Mouse (Mus musculus): ENCODE results near the gene Tmem145. TPM values are rescaled to one million over a fixed set of nuclear protein-coding genes. Genes with fewer than 3 reads are reported as not detected.
"Not testable (repeated sequence)": the region's sequence is repeated elsewhere in the genome, so short reads cannot be mapped to it uniquely, and the experiment has no call there.

Gene Tmem145
- 2.0 and 2.5 TPM in 2 replicates for polyA plus RNA-seq (2011; ENCODE audit: insufficient read depth, insufficient read length, low read depth, missing spikeins)

DNA sequence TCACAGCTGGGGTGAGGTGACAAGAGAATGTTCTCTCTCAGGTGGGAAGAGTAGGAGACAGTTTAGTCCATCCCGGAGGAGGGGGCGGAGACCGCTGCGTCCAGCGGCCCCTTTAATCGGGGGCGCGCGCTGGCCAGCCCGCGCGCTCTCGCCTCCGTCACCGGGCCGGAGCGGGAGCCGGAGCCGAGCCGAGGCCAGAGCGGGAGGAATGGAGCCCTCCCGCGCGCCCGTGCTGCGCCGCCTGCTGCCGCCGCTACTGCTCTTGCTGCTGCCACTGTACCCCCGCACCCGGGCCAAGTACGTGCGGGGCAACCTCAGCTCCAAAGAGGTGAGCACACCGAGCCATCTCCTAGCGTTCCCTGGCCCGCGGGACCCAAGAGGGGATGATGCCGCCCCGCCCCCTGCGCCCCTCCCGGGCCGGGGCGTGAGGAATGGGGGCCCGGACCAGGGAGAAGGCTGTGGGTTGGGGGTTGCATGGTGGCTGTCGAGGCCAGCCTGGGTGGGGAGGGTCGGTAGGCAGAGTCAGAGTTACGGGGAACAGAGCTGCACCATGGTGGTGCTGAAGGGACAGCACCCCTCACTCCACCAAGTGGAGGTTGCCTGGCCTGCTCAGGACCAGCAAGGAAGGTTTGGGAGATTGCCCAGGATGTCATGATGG is at the start of gene Tmem145:
Gene Tmem145, plus strand, starts transcription at position 151 of the 658 bp plus-strand sequence.
- Histone ChIP-seq H3K9ac (ENCODE audit: low read depth, poor library complexity, severe bottlenecking) (peak within 1 kb of the TSS; percentile 23; the same call in 1 of the 2 replicates), H3K4me3 (ENCODE audit: low read depth, low read length) (peak within 1 kb of the TSS; percentile 71), H3K36me3 (ENCODE audit: control insufficient read depth, insufficient read depth, low read length, poor library complexity, severe bottlenecking) (no peaks in the 10 kb centered on the region), H3K27me3 (ENCODE audit: control insufficient read depth, insufficient read depth, low read length, poor library complexity, severe bottlenecking) (no peaks in the 10 kb centered on the region), H3K27ac (ENCODE audit: insufficient read depth, low read length) (no peak within 1 kb of the TSS), H3K4me1 (ENCODE audit: control insufficient read depth, insufficient read depth, low read length) (peaks cover 1% of the 10 kb centered on the region), H3K9me3 (replicated peaks; ENCODE audit: control insufficient read depth, insufficient read depth, low read length, poor library complexity, severe bottlenecking) (no peaks in the 10 kb centered on the region)
- peak; percentile 24; the same call in 1 of the 2 replicates for TF ChIP-seq EP300 (IDR thresholded peaks at IDR 0.05; ENCODE audit: insufficient read depth, low read depth, low read length)
- TF ChIP-seq POLR2A (IDR thresholded peaks at IDR 0.05; ENCODE audit: insufficient read depth, low read length), result no peak
- TF ChIP-seq CTCF (IDR thresholded peaks at IDR 0.05; ENCODE audit: low read depth, low read length), result no peak

DNA sequence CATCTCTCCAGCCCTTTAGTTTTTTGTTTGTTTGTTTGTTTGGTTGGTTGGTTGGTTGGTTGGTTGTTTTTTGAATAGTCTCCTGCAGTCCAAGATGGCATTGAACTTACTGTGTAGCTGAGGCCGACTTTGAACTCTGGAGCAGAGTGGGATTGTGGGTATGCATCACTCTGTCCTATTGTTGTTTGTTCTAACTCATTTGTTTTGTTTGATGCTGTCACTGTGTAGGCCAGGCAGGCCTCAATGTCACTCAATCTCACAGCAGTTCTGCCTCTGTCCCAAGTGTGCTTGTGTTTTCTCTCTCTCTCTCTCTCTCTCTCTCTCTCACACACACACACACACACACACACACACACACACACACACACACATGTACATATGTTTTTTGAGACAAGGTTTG is 44.0 kb upstream of the Tmem145 start:
- no peak for TF ChIP-seq POLR2A (IDR thresholded peaks at IDR 0.05; ENCODE audit: insufficient read depth, low read length)
- no peaks in the 10 kb centered on the region for H3K9me3 ChIP-seq (replicated peaks; ENCODE audit: control insufficient read depth, insufficient read depth, low read length, poor library complexity, severe bottlenecking)
- peak overlapping the region; percentile 79 for H3K27ac ChIP-seq (ENCODE audit: insufficient read depth, low read length)

DNA sequence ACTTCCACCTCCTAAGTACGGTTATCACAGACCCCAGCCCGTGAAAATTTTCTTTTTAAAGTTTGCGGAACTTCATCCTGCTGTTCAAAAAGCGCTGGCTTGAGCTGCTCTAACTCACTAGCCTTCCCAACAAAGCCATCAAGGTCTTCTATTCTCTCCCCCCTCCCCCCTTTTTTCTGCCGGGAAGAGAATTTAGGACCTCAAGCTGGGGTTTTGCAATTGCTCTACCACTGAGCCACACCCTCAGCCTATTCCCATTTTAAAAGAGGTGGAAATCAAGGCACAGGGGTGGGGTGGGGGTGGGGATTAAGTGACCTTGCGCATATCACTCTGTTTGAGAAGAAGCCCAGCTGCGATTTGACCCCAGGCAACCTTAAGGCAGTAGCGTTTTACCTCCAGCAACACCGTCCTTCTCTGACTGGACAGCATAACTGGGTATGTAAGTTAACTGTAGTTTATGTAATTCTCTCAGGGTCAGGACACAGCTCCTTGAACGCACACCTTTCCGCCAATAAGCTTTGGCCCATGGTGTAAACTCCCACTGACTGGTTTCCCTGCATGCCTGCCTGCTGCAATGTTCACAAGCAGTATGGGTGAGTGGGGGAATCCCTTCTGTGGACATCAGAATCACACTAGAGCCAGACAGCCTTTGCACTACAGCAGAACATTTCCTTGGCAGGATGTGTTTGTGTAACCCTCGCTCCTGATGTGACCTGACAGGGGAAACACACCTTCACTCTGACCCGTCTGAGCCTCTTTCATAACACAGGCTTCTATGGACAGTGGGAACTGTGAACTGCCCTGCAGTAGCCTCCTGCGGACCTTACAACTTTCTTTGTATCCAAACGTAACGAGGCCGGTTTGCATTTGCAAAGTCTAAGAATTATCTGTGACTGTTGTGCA is 41.7 kb upstream of the Tmem145 start:
- Histone ChIP-seq H3K4me1 (ENCODE audit: control insufficient read depth, insufficient read depth, low read length) (peaks cover 5% of the 10 kb centered on the region), H3K36me3 (ENCODE audit: control insufficient read depth, insufficient read depth, low read length, poor library complexity, severe bottlenecking) (no peaks in the 10 kb centered on the region), H3K27ac (ENCODE audit: insufficient read depth, low read length) (peak overlapping the region; percentile 96), H3K4me3 (ENCODE audit: low read depth, low read length) (peak overlapping the region; percentile 56), H3K9ac (ENCODE audit: low read depth, poor library complexity, severe bottlenecking) (peak overlapping the region; percentile 46), H3K27me3 (ENCODE audit: control insufficient read depth, insufficient read depth, low read length, poor library complexity, severe bottlenecking) (no peaks in the 10 kb centered on the region), H3K9me3 (replicated peaks; ENCODE audit: control insufficient read depth, insufficient read depth, low read length, poor library complexity, severe bottlenecking) (no peaks in the 10 kb centered on the region)
- TF ChIP-seq EP300 (IDR thresholded peaks at IDR 0.05; ENCODE audit: insufficient read depth, low read depth, low read length) (peak; percentile 96), CTCF (IDR thresholded peaks at IDR 0.05; ENCODE audit: low read depth, low read length) (no peak)

More for the DNA sequence above, 44.0 kb upstream of the Tmem145 start:
- no peak overlapping the region for H3K4me3 ChIP-seq (ENCODE audit: low read depth, low read length)
- H3K27me3 ChIP-seq (ENCODE audit: control insufficient read depth, insufficient read depth, low read length, poor library complexity, severe bottlenecking), result no peaks in the 10 kb centered on the region
- H3K9ac ChIP-seq (ENCODE audit: low read depth, poor library complexity, severe bottlenecking), result no peak overlapping the region
- H3K4me1 ChIP-seq (ENCODE audit: control insufficient read depth, insufficient read depth, low read length), result peaks cover 5% of the 10 kb centered on the region
- H3K36me3 ChIP-seq (ENCODE audit: control insufficient read depth, insufficient read depth, low read length, poor library complexity, severe bottlenecking), result no peaks in the 10 kb centered on the region

DNA sequence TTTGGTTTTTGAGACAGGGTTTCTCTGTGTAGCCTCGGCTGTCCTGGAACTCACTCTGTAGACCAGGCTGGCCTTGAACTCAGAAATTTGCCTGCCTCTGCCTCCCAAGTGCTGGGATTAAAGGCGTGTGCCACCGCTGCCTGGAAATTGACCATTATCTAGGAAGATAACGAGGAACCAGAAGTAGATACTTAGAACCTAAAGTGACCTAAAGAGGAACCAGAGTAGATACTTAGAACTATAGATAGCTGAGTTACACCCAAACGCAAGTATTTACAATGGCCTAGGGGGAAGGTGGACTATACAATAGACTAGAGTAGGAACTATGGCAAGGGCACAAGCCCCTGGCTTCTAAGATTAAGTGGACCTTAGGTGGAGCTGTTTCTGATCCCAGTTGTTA is 40.2 kb upstream of the Tmem145 start:
- H3K27ac ChIP-seq (ENCODE audit: insufficient read depth, low read length); H3K4me3 ChIP-seq (ENCODE audit: low read depth, low read length); H3K9me3 ChIP-seq (replicated peaks; ENCODE audit: control insufficient read depth, insufficient read depth, low read length, poor library complexity, severe bottlenecking); H3K36me3 ChIP-seq (ENCODE audit: control insufficient read depth, insufficient read depth, low read length, poor library complexity, severe bottlenecking); H3K9ac ChIP-seq (ENCODE audit: low read depth, poor library complexity, severe bottlenecking); H3K4me1 ChIP-seq (ENCODE audit: control insufficient read depth, insufficient read depth, low read length); H3K27me3 ChIP-seq (ENCODE audit: control insufficient read depth, insufficient read depth, low read length, poor library complexity, severe bottlenecking): not testable (repeated sequence)

DNA sequence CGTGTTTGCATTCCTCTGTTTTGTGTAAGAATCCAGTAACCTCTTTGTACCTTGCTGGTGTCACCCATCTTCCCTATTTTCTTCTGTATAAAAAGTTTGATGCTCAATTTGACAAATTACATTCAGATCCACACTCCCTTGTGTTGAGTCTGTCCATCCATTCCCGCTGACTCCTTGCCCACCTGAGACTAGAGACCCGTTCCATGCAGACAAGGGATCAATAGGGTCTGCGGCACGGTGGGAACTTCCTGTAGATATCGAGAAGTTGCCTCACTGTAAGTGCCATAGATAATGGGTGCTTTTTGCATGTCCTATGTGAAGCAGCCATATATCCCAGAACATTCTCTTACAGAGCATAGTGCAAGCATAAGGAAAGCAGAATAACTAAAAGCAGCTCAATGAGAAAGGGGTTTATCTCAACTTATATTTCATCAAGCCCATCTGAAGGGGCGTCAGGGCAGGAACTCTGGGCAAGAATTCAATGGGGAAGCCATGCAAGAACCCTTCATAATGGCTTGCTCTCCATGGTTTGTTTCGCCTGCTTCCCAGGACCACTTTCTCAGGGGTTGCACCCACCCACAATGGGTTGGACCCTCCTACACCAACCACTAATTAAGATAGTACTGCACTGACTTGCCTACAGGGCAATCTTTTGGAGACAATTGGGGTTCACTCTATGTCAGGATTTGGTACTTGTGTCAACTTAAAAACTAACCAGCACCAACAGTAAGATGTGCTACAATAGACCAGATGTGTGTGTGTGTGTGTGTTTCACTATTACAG is 39.5 kb upstream of the Tmem145 start:
- H3K4me3 ChIP-seq (ENCODE audit: low read depth, low read length), result no peak overlapping the region
- H3K27ac ChIP-seq (ENCODE audit: insufficient read depth, low read length), result peak overlapping the region; percentile 70; the same call in 1 of the 2 replicates

More for the DNA sequence above, 39.5 kb upstream of the Tmem145 start:
- no peak for TF ChIP-seq POLR2A (IDR thresholded peaks at IDR 0.05; ENCODE audit: insufficient read depth, low read length)
- no peak for TF ChIP-seq CTCF (IDR thresholded peaks at IDR 0.05; ENCODE audit: low read depth, low read length)
- no peak for TF ChIP-seq EP300 (IDR thresholded peaks at IDR 0.05; ENCODE audit: insufficient read depth, low read depth, low read length)
- Histone ChIP-seq H3K4me1 (ENCODE audit: control insufficient read depth, insufficient read depth, low read length) (peaks cover 5% of the 10 kb centered on the region), H3K27me3 (ENCODE audit: control insufficient read depth, insufficient read depth, low read length, poor library complexity, severe bottlenecking) (no peaks in the 10 kb centered on the region), H3K9ac (ENCODE audit: low read depth, poor library complexity, severe bottlenecking) (peak overlapping the region; percentile 75), H3K36me3 (ENCODE audit: control insufficient read depth, insufficient read depth, low read length, poor library complexity, severe bottlenecking) (no peaks in the 10 kb centered on the region), H3K9me3 (replicated peaks; ENCODE audit: control insufficient read depth, insufficient read depth, low read length, poor library complexity, severe bottlenecking) (no peaks in the 10 kb centered on the region)
